Mouse (Mus musculus) neural tube, embryonic 11.5 days (tissue): ENCODE results near the gene Gm4871. TPM values are rescaled to one million over a fixed set of nuclear protein-coding genes. Genes with fewer than 3 reads are reported as not detected.
A peak's percentile ranks its signal among the peaks of the same experiment; 100 is the strongest.
"Not testable (repeated sequence)": the region's sequence is repeated elsewhere in the genome, so short reads cannot be mapped to it uniquely, and the experiment has no call there.

ENCODE experiments used
- ATAC-seq: fragments of 200-750 bp; cut with Nextera tagmentation; 2 replicates; pipeline ENCODE4 v1.8.0; 2017; ENCODE audit warnings: moderate number of reproducible peaks, mild to moderate bottlenecking, moderate TSS enrichment, moderate library complexity; ENCODE audit not compliant: insufficient read depth, low FRiP score, low TSS enrichment
- DNase-seq: peaks from one replicate; pipeline ENCODE4 v3.0.0-alpha.2; 2015; ENCODE audit warnings: low spot score
- H3K27ac ChIP-seq: fragments of 300-500 bp; sonication (generic); 2 replicates; pipeline ENCODE4 v1.5.1; 2014; ENCODE audit warnings: low read depth, mild to moderate bottlenecking, low read length
- H3K27me3 ChIP-seq: fragments of 300-500 bp; sonication (generic); 2 replicates; pipeline ENCODE4 v1.6.1; 2014; ENCODE audit warnings: mild to moderate bottlenecking, low read length, mixed read lengths; ENCODE audit not compliant: control insufficient read depth, insufficient read depth
- H3K36me3 ChIP-seq: fragments of 300-500 bp; sonication (generic); 2 replicates; pipeline ENCODE4 v1.6.1; 2014; ENCODE audit warnings: mild to moderate bottlenecking, low read length, moderate library complexity, mixed read lengths; ENCODE audit not compliant: control insufficient read depth, insufficient read depth
- H3K4me1 ChIP-seq: fragments of 300-500 bp; sonication (generic); 2 replicates; pipeline ENCODE4 v1.6.1; 2014; ENCODE audit warnings: low read length, mixed read lengths; ENCODE audit not compliant: control insufficient read depth, insufficient read depth
- H3K4me2 ChIP-seq: fragments of 300-500 bp; sonication (generic); 2 replicates; pipeline ENCODE4 v1.6.1; 2014; ENCODE audit warnings: low read depth, mild to moderate bottlenecking, moderate library complexity
- H3K4me3 ChIP-seq: fragments of 300-500 bp; sonication (generic); 2 replicates; pipeline ENCODE4 v1.5.1; 2014; ENCODE audit warnings: low read depth, low read length
- H3K9ac ChIP-seq: fragments of 300-500 bp; sonication (generic); 2 replicates; pipeline ENCODE4 v1.6.1; 2014; ENCODE audit warnings: mild to moderate bottlenecking, low read length
- H3K9me3 ChIP-seq: fragments of 300-500 bp; sonication (generic); 2 replicates; pipeline ENCODE4 v1.6.1; 2016; ENCODE audit warnings: low read length; ENCODE audit not compliant: control insufficient read depth
- WGBS: fragments of 180-500 bp; shearing (Covaris S2); extraction: QIAGEN DNeasy Blood & Tissue Kit; methylation state at CpG from one replicate; pipeline ENCODE4 v1.1.7; 2014; 5-methylcytosine and 5-hydroxymethylcytosine counted together
- polyA plus RNA-seq: library from polyadenylated mRNA; unstranded; fragments of >200 nt; fragmentation: Nextera tagmentation; extraction: Ambion mirVana; gene quantifications from 2 replicates; pipeline ENCODE4 v1.2.1, GENCODE M21; 2014

The Gm4871 gene
- polyA plus RNA-seq, 1 experiment from 2014 or later: not detected

DNA sequence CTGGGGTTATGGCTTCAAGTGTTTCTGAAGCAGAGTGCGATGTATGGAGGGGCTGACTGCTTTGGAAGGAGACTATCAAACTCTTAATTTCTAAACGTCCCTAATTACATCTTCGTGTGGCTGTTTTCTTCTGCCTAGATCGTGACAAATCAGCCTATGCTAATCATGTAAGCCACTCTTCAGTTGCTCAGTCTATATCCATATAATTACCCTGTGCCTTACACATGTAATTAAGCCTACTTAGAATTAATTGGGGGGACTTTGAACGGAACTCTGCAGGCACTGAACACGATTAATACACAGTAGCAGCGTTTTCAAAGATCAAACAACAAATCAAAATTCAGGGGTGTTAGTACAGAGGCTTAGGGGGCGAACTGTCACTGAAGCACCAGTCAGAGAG lies 25.4 kb upstream of the Gm4871 start:
- no peak overlapping the region for H3K4me2 ChIP-seq
- H3K36me3 ChIP-seq: no peaks in the 10 kb centered on the region
- no peak overlapping the region for H3K9ac ChIP-seq
- H3K4me3 ChIP-seq: no peak overlapping the region
- ATAC-seq: no peak
- DNase-seq: no peak
- H3K9me3 ChIP-seq: no peaks in the 10 kb centered on the region
- 83% methylated on average over 8 of the region's 8 CpGs for WGBS
- no peak overlapping the region for H3K27ac ChIP-seq
- H3K27me3 ChIP-seq: no peaks in the 10 kb centered on the region
- H3K4me1 ChIP-seq: no peaks in the 10 kb centered on the region

DNA sequence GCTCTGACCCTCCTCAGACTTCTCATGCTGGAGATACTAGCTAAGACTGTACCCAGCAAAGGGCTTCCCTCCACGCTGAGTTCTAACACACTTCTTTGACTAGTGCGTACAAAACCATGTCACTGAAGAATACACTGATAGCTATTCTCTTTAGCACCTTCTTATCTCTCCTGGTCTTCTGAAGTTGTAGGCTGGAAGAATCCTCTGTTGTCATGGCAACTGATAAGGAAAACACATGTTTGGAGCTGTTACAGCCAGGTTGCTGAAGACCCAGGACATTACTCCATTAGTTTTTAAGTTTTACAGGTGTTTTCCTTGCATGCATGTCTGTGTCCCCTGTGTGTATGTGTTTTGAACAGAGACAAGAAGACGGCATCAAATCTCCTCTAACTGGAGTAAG lies 21.6 kb upstream of the Gm4871 start:
- H3K9me3 ChIP-seq, DNase-seq, H3K4me1 ChIP-seq, ATAC-seq, H3K9ac ChIP-seq, H3K4me3 ChIP-seq, H3K36me3 ChIP-seq, H3K27ac ChIP-seq, H3K4me2 ChIP-seq, H3K27me3 ChIP-seq: not testable (repeated sequence)
- whole genome bisulfite sequencing: 84% methylated on average over 3 of the region's 3 CpGs

DNA sequence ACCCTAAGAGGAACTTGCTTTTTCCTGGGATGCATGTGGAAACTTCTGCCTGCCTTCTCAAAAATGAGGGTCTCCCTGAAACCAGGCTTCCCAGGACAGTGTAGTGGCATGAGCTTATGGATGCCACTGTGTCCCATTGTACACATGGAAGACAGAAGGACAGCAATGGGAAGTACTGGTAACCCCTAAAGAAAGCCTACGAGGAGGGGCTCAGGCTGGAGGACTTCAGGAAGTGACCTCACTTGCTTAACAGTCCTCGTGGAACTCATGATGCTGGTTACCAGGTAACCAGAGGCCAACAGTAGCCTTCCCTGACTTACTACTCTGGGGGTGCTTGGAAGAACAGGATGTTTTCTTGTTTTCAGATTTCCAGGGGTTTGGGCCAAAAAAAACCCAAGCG lies 10.1 kb upstream of the Gm4871 start, which contains the start of gene 1700018F24Rik:
1700018F24Rik (plus strand) TSS at position 301 of the 400 bp plus-strand sequence.
- not testable (repeated sequence) for H3K27me3 ChIP-seq, DNase-seq, H3K27ac ChIP-seq, H3K4me3 ChIP-seq, H3K36me3 ChIP-seq, H3K9ac ChIP-seq, H3K4me1 ChIP-seq, H3K4me2 ChIP-seq, H3K9me3 ChIP-seq, ATAC-seq
- WGBS: 82% methylated on average over 2 of the region's 3 CpGs

DNA sequence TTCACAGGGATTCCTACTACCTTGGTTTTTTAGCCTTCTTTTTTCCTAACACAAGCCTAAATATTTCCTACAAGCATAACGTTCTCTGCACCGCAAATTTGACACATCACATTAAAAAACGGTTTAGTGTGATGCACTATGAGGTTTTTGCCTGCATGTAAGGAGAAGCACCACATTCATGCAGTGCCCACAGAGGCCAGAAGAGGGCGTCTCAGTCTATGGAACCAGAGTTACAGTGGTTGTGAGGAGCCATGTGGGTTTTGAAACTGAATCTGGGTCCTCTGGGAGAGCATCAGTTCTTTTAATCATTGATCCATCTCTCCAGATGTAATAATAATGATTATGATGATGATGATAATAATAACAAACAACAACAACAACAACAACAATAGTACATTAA lies 9.1 kb upstream of the Gm4871 start:
- Histone ChIP-seq H3K4me3 (no peak overlapping the region), H3K9ac (no peak overlapping the region), H3K27me3 (no peaks in the 10 kb centered on the region), H3K27ac (no peak overlapping the region), H3K4me1 (no peaks in the 10 kb centered on the region), H3K36me3 (no peaks in the 10 kb centered on the region), H3K9me3 (no peaks in the 10 kb centered on the region), H3K4me2 (no peak overlapping the region)
- no peak for ATAC-seq
- peak; percentile 17 for DNase-seq
- 53% methylated on average over 4 of the region's 4 CpGs for WGBS

DNA sequence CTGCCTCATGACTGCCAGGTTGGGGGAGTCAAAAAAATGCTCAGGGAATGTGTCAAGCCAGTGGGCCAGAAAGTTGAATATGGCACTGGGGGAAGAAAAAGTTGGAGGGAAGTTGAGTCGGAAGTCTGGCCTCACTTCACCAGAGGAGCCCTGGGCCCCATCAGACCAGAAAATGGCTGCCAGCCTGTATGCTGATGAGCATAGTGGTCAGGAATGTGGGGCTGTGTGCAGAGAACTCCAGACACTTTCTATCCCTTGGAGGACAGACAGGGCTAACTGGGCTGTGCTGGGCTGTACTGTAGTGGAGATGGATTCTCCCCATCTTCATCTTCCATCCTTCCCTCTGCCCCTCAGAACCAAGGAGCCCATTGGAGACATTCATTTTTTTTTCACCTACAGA lies 2.1 kb downstream of the Gm4871 start:
- not testable (repeated sequence) for H3K27me3 ChIP-seq, H3K9ac ChIP-seq, H3K4me1 ChIP-seq, H3K36me3 ChIP-seq, DNase-seq, H3K4me2 ChIP-seq, ATAC-seq, H3K4me3 ChIP-seq, H3K9me3 ChIP-seq, H3K27ac ChIP-seq
- WGBS: 67% methylated on average over 1 of the region's 1 CpGs

DNA sequence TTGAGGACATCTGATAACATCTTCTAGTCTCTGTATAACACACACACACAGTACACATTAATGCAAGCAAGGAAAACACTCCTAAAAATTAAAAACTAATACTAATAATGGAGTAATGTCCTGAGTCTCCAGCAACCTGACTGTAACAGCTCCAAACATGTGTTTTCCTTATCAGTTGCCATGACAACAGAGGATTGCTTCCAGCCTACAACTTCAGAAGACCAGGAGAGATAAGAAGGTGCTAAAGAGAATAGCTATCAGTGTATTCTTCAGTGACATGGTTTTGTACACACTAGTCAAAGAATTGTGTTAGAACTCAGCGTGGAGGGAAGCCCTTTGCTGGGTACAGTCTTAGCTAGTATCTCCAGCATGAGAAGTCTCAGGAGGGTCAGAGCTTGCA lies 11.8 kb downstream of the Gm4871 start:
- not testable (repeated sequence) for H3K36me3 ChIP-seq, ATAC-seq, H3K4me3 ChIP-seq, H3K4me1 ChIP-seq, DNase-seq, H3K27me3 ChIP-seq, H3K27ac ChIP-seq, H3K9me3 ChIP-seq, H3K9ac ChIP-seq, H3K4me2 ChIP-seq
- 94% methylated on average over 1 of the region's 1 CpGs for WGBS

DNA sequence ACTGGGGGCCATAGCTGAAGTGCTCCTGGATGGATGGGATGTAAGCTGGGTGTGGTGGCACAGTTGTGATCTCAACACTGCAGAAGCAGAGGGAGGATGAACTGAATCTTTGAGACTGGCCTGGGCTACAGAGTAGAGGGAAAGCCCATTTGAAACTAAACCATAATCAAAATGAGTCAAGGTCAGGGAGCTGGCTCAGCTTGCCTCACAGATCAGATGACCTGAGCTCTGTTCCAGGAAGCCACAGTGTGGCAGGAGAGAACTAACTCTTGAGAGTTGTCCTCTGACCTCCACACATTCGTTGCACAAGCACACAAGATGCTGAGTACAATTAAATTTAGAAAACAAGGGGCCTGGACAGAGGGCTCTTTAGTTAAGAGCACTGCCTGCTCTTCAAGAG lies 12.3 kb downstream of the Gm4871 start:
- H3K9me3 ChIP-seq, H3K4me3 ChIP-seq, H3K36me3 ChIP-seq, ATAC-seq, H3K27ac ChIP-seq, H3K4me1 ChIP-seq, DNase-seq, H3K27me3 ChIP-seq, H3K4me2 ChIP-seq, H3K9ac ChIP-seq: not testable (repeated sequence)
- WGBS: 41% methylated on average over 1 of the region's 1 CpGs

DNA sequence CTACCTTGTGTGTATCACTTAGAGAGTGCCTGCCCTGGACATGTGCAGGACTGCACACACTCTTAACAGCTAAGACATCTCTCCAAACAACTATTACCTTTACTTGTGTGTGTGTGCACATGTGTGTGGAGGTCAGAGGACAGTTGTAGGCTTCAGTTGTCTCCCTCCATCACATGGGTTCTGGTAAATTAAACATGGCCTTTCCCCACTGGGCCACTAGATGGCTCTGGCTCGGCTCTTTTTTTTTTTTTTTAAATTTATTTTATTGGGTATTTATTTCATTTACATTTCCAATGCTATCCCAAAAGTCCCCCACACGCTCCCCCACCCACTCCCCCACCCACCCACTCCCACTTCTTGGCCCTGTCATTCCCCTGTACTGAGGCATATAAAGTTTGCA lies 15.8 kb downstream of the Gm4871 start:
- H3K9me3 ChIP-seq, H3K27ac ChIP-seq, H3K4me2 ChIP-seq, H3K9ac ChIP-seq, H3K36me3 ChIP-seq, H3K4me3 ChIP-seq, H3K4me1 ChIP-seq, H3K27me3 ChIP-seq, DNase-seq, ATAC-seq: not testable (repeated sequence)
- 33% methylated on average over 1 of the region's 2 CpGs for WGBS

DNA sequence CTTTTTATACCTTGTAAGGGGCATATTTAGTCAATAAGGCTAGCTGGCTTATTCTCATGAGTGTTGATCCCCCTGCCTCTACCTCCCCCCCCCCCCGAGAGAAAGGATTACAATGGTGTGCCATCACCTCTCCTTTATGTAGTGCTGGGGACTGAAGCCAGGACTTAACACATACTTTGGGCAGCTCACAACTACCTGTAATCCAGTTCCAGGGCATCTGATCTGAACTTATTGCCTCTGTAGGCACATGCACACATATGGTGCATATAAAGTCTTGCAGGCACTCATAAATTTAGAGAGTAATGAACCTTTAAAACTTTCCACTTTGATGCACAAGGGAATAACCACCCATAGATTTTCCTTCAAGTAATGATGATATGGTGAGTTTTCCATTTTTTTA lies 18.3 kb downstream of the Gm4871 start:
- DNase-seq (no peak), ATAC-seq (no peak)
- Histone ChIP-seq H3K9ac (no peak overlapping the region), H3K4me1 (no peaks in the 10 kb centered on the region), H3K9me3 (no peaks in the 10 kb centered on the region), H3K27me3 (no peaks in the 10 kb centered on the region), H3K36me3 (no peaks in the 10 kb centered on the region), H3K27ac (no peak overlapping the region), H3K4me3 (no peak overlapping the region), H3K4me2 (no peak overlapping the region)
- WGBS: 86% methylated on average over 1 of the region's 1 CpGs
